Mouse (Mus musculus): ENCODE measurements around the gene Frzb. TPM values are rescaled to one million over a fixed set of nuclear protein-coding genes. Genes with fewer than 3 reads are reported as not detected.
A peak's percentile ranks its signal among the peaks of the same experiment; 100 is the strongest.

Gene Frzb
- total RNA-seq, 2 experiments from 2014 or later, result 5.4 to 6.0 TPM

GRCm38 (mm10) chr2:80433254-80433876 lies 14.1 kb downstream of the Frzb start:
- intact Hi-C loops (cut with DNase I), result no loop called here
- DNase-seq, result no peak

DNA sequence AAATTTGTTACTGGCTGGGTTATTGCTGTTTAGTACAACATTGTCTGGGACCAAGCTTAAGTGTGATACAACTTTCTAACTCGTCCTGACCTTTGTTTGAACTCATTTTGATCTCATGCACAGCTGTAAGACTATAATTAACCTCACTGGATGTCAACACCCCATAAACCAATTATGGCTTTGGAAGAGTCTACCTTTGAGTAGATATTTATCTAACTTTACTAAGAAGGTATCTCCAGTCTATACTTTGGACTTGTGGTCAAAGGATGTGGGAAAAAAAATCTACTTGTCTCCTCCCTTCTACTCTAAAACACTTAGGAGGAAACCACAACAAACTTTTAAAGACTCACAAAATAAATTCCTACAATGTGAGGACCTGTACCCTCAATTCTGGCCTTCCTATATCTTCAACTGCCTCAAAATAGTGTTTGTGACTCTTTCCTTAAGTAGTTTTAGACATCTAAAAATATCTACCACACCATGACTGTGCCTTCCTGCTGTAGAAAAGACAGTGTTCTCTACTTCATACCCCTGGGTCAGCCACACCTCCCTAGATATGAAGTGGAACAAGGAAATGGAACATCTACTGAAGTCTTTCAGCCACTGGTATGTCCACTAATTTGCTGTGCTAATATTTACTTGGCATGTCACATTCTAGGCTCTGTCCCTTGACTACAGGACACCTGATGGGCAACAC lies 16.9 kb downstream of the Frzb start:
- DNase-seq, result no peak
- intact Hi-C loops (cut with DNase I), result no loop called here

DNA sequence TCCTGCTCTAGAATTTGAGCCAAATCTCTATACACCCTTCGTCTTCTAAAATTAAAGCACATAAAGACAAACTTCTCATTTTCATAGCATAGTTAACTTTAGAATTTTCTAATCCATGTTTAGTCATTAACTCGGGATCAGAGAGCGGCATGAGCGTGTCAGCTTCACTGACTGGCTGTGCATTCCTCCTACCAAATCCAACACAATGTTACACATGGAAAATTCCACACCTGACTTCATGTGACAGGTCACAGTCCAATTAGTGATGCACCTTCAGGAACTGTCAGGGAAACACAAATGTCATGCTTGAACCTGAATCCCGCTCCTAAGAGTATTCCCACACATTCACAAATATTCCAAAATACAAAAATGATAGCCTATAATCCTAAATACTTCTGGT lies 24.3 kb downstream of the Frzb start:
- intact Hi-C loops (cut with DNase I), result no loop called here
- DNase-seq, result no peak

GRCm38 (mm10) chr2:80421990-80422389 lies 25.4 kb downstream of the Frzb start:
- no peak for DNase-seq
- intact Hi-C loops (cut with DNase I), result no loop called here

GRCm38 (mm10) chr2:80416286-80416685 lies 31.1 kb downstream of the Frzb start:
- intact Hi-C loops (cut with DNase I), result no loop called here
- no peak for DNase-seq

DNA sequence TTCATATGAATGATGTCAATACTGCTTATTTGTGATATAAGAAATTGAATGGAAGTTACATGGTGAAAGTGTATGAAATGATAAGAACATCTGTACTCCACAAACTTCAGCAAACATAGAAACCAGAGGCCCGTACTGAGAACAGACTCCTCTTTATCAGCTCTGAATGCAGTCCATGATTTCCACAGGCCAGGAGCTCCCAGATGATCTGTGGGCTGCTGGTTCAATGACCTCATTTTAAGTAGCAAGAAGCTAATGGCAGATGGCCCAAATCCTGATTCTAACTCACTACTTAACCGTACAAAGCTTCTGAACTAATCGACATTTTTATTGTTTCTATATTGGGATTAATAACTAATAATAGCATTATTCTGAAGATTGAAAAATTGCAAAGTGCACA lies 33.0 kb downstream of the Frzb start:
- DNase-seq, result peak; percentile 11 to 23
- intact Hi-C loops (cut with DNase I), result no loop called here

DNA sequence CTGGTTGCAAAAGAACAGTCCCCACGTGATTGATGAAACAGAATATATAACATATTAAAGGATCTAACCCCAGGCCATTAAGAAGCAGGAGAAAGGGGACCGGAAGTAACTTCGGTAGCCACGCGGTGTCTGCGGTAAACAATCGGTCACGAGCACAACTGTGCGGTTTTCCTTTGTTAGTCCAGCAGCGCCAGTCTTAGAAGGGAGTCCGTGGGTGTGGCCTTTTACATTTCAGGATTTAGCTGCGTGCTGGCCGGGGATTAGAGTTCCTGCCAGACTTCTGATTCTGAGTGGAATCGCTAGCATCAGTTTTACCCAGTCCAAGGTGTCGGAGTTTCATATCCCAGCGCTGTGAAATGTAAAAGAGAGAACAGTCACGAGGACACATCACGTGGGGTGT lies 34.3 kb downstream of the Frzb start:
- intact Hi-C loops (cut with DNase I), result no loop called here
- DNase-seq, result no peak

- no peak for DNase-seq
- intact Hi-C loops (cut with DNase I), result no loop called here
These were observed 37.4 kb downstream of the Frzb start for GRCm38 (mm10) chr2:80409893-80410574.

- intact Hi-C loops (cut with DNase I), result no loop called here
- no peak for DNase-seq
These were observed 42.7 kb downstream of the Frzb start for GRCm38 (mm10) chr2:80404770-80405169.

GRCm38 (mm10) chr2:80398595-80399099 lies 48.8 kb downstream of the Frzb start:
- no peak for DNase-seq
- intact Hi-C loops (cut with DNase I), result no loop called here

DNA sequence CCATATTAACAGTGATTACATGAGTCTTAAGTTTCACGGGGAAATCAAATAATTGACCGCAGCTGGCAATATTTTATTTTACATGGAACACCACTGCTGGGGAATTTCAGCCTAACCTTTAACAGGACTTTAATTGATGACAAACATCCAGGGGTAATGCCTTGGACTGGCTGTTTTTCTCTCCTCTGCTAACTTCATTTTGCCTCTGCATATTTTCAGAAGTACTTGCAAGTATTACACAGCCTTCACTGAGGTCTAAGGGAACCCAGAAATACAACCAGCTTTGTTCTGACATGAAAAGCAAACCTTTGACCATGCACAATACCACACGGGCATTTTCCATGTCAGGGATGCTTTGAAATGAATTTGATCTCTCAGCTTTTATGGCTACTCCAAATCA lies 50.6 kb downstream of the Frzb start:
- intact Hi-C loops (cut with DNase I), result no loop called here

GRCm38 (mm10) chr2:80396057-80396456 lies 51.4 kb downstream of the Frzb start:
- intact Hi-C loops (cut with DNase I), result no loop called here
- no peak for DNase-seq

More for the DNA sequence above, 50.6 kb downstream of the Frzb start:
- DNase-seq, result no peak

GRCm38 (mm10) chr2:80388341-80388740 lies 59.1 kb downstream of the Frzb start:
- intact Hi-C loops (cut with DNase I), result no loop called here
- no peak for DNase-seq

- intact Hi-C loops (cut with DNase I), result no loop called here
- peak; percentile 4 to 15 for DNase-seq
These were observed 59.8 kb downstream of the Frzb start for GRCm38 (mm10) chr2:80387668-80388067.

GRCm38 (mm10) chr2:80386255-80386654 lies 61.2 kb downstream of the Frzb start:
- intact Hi-C loops (cut with DNase I), result no loop called here
- DNase-seq, result no peak

GRCm38 (mm10) chr2:80384447-80384846 lies 63.0 kb downstream of the Frzb start:
- intact Hi-C loops (cut with DNase I), result no loop called here
- DNase-seq, result no peak

- intact Hi-C loops (cut with DNase I), result no loop called here
- no peak for DNase-seq
These were observed 67.6 kb downstream of the Frzb start for GRCm38 (mm10) chr2:80379848-80380247.

- intact Hi-C loops (cut with DNase I), result no loop called here
These were observed 72.5 kb downstream of the Frzb start for GRCm38 (mm10) chr2:80374892-80375291.

GRCm38 (mm10) chr2:80371458-80371857 lies 76.0 kb downstream of the Frzb start:
- DNase-seq, result no peak

More at GRCm38 (mm10) chr2:80374892-80375291, 72.5 kb downstream of the Frzb start:
- no peak for DNase-seq

More at GRCm38 (mm10) chr2:80371458-80371857, 76.0 kb downstream of the Frzb start:
- intact Hi-C loops (cut with DNase I), result no loop called here
